Mouse (Mus musculus) C2C12 (cell line): ENCODE measurements around the gene Vmn2r118. TPM values are rescaled to one million over a fixed set of nuclear protein-coding genes. Genes with fewer than 3 reads are reported as not detected.

Experiments
- H3K27me3 ChIP-seq: one replicate; pipeline ENCODE4 v1.6.1; 2011; ENCODE audit not compliant: control insufficient read depth, insufficient read depth, insufficient read length
- H3K36me3 ChIP-seq: one replicate; pipeline ENCODE4 v1.6.1; 2011; ENCODE audit not compliant: control insufficient read depth, insufficient read depth
- H3K4me3 ChIP-seq: one replicate; pipeline ENCODE4 v1.5.1; 2011; ENCODE audit warnings: mild to moderate bottlenecking, control low read depth; ENCODE audit not compliant: poor library complexity, insufficient read depth, severe bottlenecking
- H3K79me2 ChIP-seq: one replicate; pipeline ENCODE4 v1.6.1; 2011; ENCODE audit not compliant: control insufficient read depth, insufficient read depth
- H3K79me3 ChIP-seq: one replicate; pipeline ENCODE4 v1.6.1; 2011; ENCODE audit warnings: low read depth, control low read depth
- H3ac ChIP-seq: one replicate; pipeline ENCODE3; 2011; ENCODE audit warnings: low read depth; ENCODE audit not compliant: control insufficient read depth, insufficient read length
- CEBPB ChIP-seq: IDR thresholded peaks from one replicate; pipeline ENCODE4 v1.6.1; 2011; ENCODE audit warnings: low read depth, mild to moderate bottlenecking, control low read depth, moderate library complexity
- CTCF ChIP-seq: IDR thresholded peaks from one replicate; pipeline ENCODE4 v1.5.1; 2011; ENCODE audit not compliant: control insufficient read depth, insufficient read depth, insufficient read length
- FOSL1 ChIP-seq: IDR thresholded peaks from one replicate; pipeline ENCODE4 v1.8.0; 2011; ENCODE audit warnings: mild to moderate bottlenecking, low read length; ENCODE audit not compliant: poor library complexity, insufficient read depth, severe bottlenecking
- MAX ChIP-seq: IDR thresholded peaks from one replicate; pipeline ENCODE4 v1.6.1; 2011; ENCODE audit warnings: mild to moderate bottlenecking, control low read depth
- MYOD1 ChIP-seq: IDR thresholded peaks from one replicate; pipeline ENCODE4 v1.6.1; 2011; ENCODE audit warnings: low read depth; ENCODE audit not compliant: control insufficient read depth, insufficient read length
- MYOG ChIP-seq: IDR thresholded peaks from one replicate; pipeline ENCODE4 v1.6.1; 2011; ENCODE audit not compliant: control insufficient read depth, insufficient read length; ENCODE audit errors: extremely low read depth
- USF1 ChIP-seq: IDR thresholded peaks from one replicate; pipeline ENCODE4 v1.6.1; 2011; ENCODE audit warnings: low read depth, mild to moderate bottlenecking, control low read depth, moderate library complexity
- long read RNA-seq, 2 experiments: library from polyadenylated mRNA; unstranded; transcript quantifications; one replicate each; pipeline ENCODE4 v2.0.0; 2019 to 2020
- polyA plus RNA-seq: library from polyadenylated mRNA; unstranded; fragments of >200 nt; fragmentation: generic; extraction: Trizol; gene quantifications from one replicate; pipeline ENCODE4 v1.2.1, GENCODE M21; 2012; ENCODE audit warnings: missing spikeins

The Vmn2r118 gene
- polyA plus RNA-seq = not detected
- long read RNA-seq, experiment 1 = 0 reads
- long read RNA-seq, experiment 2 = 0 reads

DNA sequence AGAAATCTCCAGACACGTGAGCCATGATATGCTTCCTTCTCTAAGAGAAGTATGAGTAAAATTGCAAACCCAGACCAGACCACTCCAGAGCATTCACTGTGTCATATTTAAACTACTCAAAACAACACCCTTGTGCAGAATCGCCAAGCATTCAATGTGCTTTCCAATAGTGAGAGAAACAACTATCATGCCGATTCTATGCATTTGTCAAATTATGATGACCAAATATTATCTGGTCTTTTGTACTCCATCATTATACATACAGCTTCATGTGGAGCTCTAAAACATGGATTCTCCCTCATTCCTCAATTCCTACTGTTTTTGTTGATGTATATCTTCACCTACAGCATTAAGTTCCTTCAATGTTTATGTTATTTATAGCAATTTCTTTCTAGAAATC lies at the start of gene Vmn2r118:
Gene Vmn2r118, minus strand, starts transcription at position 101 of the 400 bp plus-strand sequence.
- TF ChIP-seq MAX (no peak), FOSL1 (no peak), CEBPB (no peak), MYOD1 (no peak), CTCF (no peak), MYOG (no peak), USF1 (no peak)
- no peaks in the 10 kb centered on the region for H3K36me3 ChIP-seq
- H3K27me3 ChIP-seq = no peaks in the 10 kb centered on the region
- no peaks in the 10 kb centered on the region for H3K79me2 ChIP-seq
- H3ac ChIP-seq = no peak within 1 kb of the TSS
- no peak within 1 kb of the TSS for H3K4me3 ChIP-seq
- H3K79me3 ChIP-seq = no peaks in the 10 kb centered on the region

- peaks cover 3% of the 10 kb centered on the region for H3K36me3 ChIP-seq
- H3K27me3 ChIP-seq = no peaks in the 10 kb centered on the region
- H3K4me3 ChIP-seq = no peak overlapping the region
- TF ChIP-seq CEBPB = no peak
- no peak for TF ChIP-seq FOSL1
- no peak for TF ChIP-seq CTCF
- no peak overlapping the region for H3ac ChIP-seq
- H3K79me3 ChIP-seq = no peaks in the 10 kb centered on the region
- H3K79me2 ChIP-seq = no peaks in the 10 kb centered on the region
Observed at GRCm38 (mm10) chr17:55661099-55661498, 36.1 kb upstream of the Vmn2r118 start.

DNA sequence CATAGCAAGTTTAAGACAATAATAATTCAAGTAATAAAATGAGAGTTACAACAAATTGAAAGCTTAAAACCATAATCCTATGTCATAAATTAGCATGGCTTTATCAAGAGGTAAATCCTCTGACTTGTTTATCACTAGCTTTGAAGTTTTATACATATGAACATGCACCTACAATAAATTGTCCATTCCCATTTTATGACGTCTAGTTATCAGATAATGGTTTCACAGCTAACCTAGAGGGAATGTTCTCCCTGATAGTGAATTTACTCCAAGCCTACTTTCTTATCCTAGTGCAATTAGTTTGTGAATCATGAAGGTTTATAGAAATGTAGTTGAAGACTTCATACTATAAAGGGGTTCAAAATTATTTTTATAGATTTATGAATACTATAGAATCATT lies 34.2 kb downstream of the Vmn2r118 start:
- H3K79me3 ChIP-seq = no peaks in the 10 kb centered on the region
- TF ChIP-seq MYOG = no peak
- no peak for TF ChIP-seq MAX
- no peak for TF ChIP-seq MYOD1
- TF ChIP-seq CEBPB = no peak
- TF ChIP-seq USF1 = no peak
- no peak for TF ChIP-seq CTCF
- no peak for TF ChIP-seq FOSL1
- H3ac ChIP-seq = no peak overlapping the region
- no peaks in the 10 kb centered on the region for H3K36me3 ChIP-seq
- H3K4me3 ChIP-seq = no peak overlapping the region
- H3K79me2 ChIP-seq = no peaks in the 10 kb centered on the region
- H3K27me3 ChIP-seq = no peaks in the 10 kb centered on the region

- no peak for TF ChIP-seq MYOG
- Histone ChIP-seq H3K79me2 (no peaks in the 10 kb centered on the region), H3K36me3 (no peaks in the 10 kb centered on the region), H3K4me3 (no peak overlapping the region), H3ac (no peak overlapping the region), H3K79me3 (no peaks in the 10 kb centered on the region), H3K27me3 (no peaks in the 10 kb centered on the region)
Observed at GRCm38 (mm10) chr17:55561774-55562173, 63.2 kb downstream of the Vmn2r118 start.

- TF ChIP-seq FOSL1 (no peak), USF1 (no peak), MYOD1 (no peak), MAX (no peak), MYOG (no peak), CTCF (no peak)
- Histone ChIP-seq H3K79me2 (no peaks in the 10 kb centered on the region), H3K36me3 (no peaks in the 10 kb centered on the region), H3K4me3 (no peak overlapping the region), H3K27me3 (no peaks in the 10 kb centered on the region), H3K79me3 (no peaks in the 10 kb centered on the region), H3ac (no peak overlapping the region)
Observed at GRCm38 (mm10) chr17:55548476-55548875, 76.5 kb downstream of the Vmn2r118 start.

Other genes with a start within 250 kb of the Vmn2r118 start
- gene St6gal2, start 179.8 kb downstream of the Vmn2r118 start, polyA plus RNA-seq = not detected
- gene Pot1b, start 87.4 kb upstream of the Vmn2r118 start, polyA plus RNA-seq = 1.8 TPM
- gene Adgre4, start 124.8 kb upstream of the Vmn2r118 start, polyA plus RNA-seq = not detected